Mouse (Mus musculus) liver, postnatal 0 days (tissue): ENCODE measurements around the gene Ift88.

Experiments
- CTCF ChIP-seq: sonication (generic); IDR thresholded peaks from 2 replicates; pipeline ENCODE4 v1.5.1; 2016; ENCODE audit warnings: antibody characterized with exemption, low read depth
- EP300 ChIP-seq: IDR thresholded peaks from 2 replicates; pipeline ENCODE4 v1.6.1; 2016; ENCODE audit warnings: antibody characterized with exemption, low read depth, mild to moderate bottlenecking

GRCm38 (mm10) chr14:57430451-57430850 is 6.6 kb downstream of the Ift88 start:
- TF ChIP-seq CTCF (no peak), EP300 (no peak)
